Mouse (Mus musculus): ENCODE measurements around the gene Lipt1.

Lipt1 gene

GRCm38 (mm10) chr1:37871704-37872103, at the start of gene Lipt1:
Lipt1 (plus strand) TSS chr1:37871738.
- DNase-seq: peak; percentile 59

- peak; percentile 86 for DNase-seq
These were observed 39.9 kb upstream of the Lipt1 start for GRCm38 (mm10) chr1:37831681-37832080.

- no peak for DNase-seq
These were observed 24.7 kb upstream of the Lipt1 start for GRCm38 (mm10) chr1:37846878-37847277.

- no peak for DNase-seq
These were observed 20.8 kb upstream of the Lipt1 start for GRCm38 (mm10) chr1:37850696-37851095.

GRCm38 (mm10) chr1:37864511-37865400, 6.8 kb upstream of the Lipt1 start:
- peak; percentile 100 for DNase-seq

- peak; percentile 52 for DNase-seq
These were observed 5.9 kb upstream of the Lipt1 start for GRCm38 (mm10) chr1:37865401-37866215.

GRCm38 (mm10) chr1:37866286-37866685, 5.3 kb upstream of the Lipt1 start, which contains the start of gene Tsga10:
Tsga10 (minus strand) TSS chr1:37866429.
- DNase-seq: peak; percentile 36

GRCm38 (mm10) chr1:37867056-37867455, 4.5 kb upstream of the Lipt1 start:
- DNase-seq: peak; percentile 38

GRCm38 (mm10) chr1:37867684-37868322, 3.7 kb upstream of the Lipt1 start:
- DNase-seq: no peak

GRCm38 (mm10) chr1:37868640-37869039, 2.9 kb upstream of the Lipt1 start:
- no peak for DNase-seq

GRCm38 (mm10) chr1:37869362-37869761, 2.2 kb upstream of the Lipt1 start:
- no peak for DNase-seq

GRCm38 (mm10) chr1:37872131-37873067, 861 bp downstream of the Lipt1 start:
- DNase-seq: peak; percentile 83

GRCm38 (mm10) chr1:37873157-37873556, 1.6 kb downstream of the Lipt1 start:
- no peak for DNase-seq

- DNase-seq: no peak
These were observed 6.4 kb downstream of the Lipt1 start for GRCm38 (mm10) chr1:37877736-37878460.

GRCm38 (mm10) chr1:37883411-37883810, 11.9 kb downstream of the Lipt1 start:
- no peak for DNase-seq

- no peak for DNase-seq
These were observed 12.9 kb downstream of the Lipt1 start for GRCm38 (mm10) chr1:37884451-37884850.

- DNase-seq: no peak
These were observed 17.7 kb downstream of the Lipt1 start for GRCm38 (mm10) chr1:37889206-37889605.

GRCm38 (mm10) chr1:37890025-37890652, 18.6 kb downstream of the Lipt1 start, which contains the start of the genes Mitd1 and Mrpl30:
Mitd1 (minus strand) TSS chr1:37890411.
Mrpl30 (plus strand) TSS chr1:37890477.
- DNase-seq: peak; percentile 91

- DNase-seq: no peak
These were observed 19.9 kb downstream of the Lipt1 start for GRCm38 (mm10) chr1:37891400-37891799.

GRCm38 (mm10) chr1:37894606-37895005, 23.1 kb downstream of the Lipt1 start:
- DNase-seq: no peak

GRCm38 (mm10) chr1:37899816-37900215, 28.3 kb downstream of the Lipt1 start:
- no peak for DNase-seq
